Mouse (Mus musculus): ENCODE results near the gene Eln. TPM values are rescaled to one million over a fixed set of nuclear protein-coding genes. Genes with fewer than 3 reads are reported as not detected.
A peak's percentile ranks its signal among the peaks of the same experiment; 100 is the strongest.

The Eln gene
- 100 to 1,000 TPM in 1 of 2 experiments, 10 to 100 TPM in 1; 67.1 to 103 TPM for total RNA-seq (2021)

GRCm38 (mm10) chr5:134746890-134747511 is at the start of gene Eln:
Gene Eln (minus strand): TSS chr5:134747323.
- intact Hi-C loops (cut with DNase I) = loop anchor here (5.0 kb wide), 1 partner anchor 220 kb away; no protein-coding TSS in a partner anchor
- peak; percentile 64 to 67 for DNase-seq

GRCm38 (mm10) chr5:134790080-134790995 is 43.2 kb upstream of the Eln start:
- intact Hi-C loops (cut with DNase I) = no loop called here
- no peak for DNase-seq

GRCm38 (mm10) chr5:134788237-134788636 is 41.1 kb upstream of the Eln start:
- DNase-seq = peak; percentile 48 to 58
- intact Hi-C loops (cut with DNase I) = no loop called here

- intact Hi-C loops (cut with DNase I) = no loop called here
Measured at GRCm38 (mm10) chr5:134785691-134786371, 38.7 kb upstream of the Eln start.

GRCm38 (mm10) chr5:134783794-134784193 is 36.7 kb upstream of the Eln start:
- intact Hi-C loops (cut with DNase I) = no loop called here
- no peak for DNase-seq

More at GRCm38 (mm10) chr5:134785691-134786371, 38.7 kb upstream of the Eln start:
- DNase-seq = peak; percentile 21 to 34

GRCm38 (mm10) chr5:134780963-134781362 is 33.8 kb upstream of the Eln start:
- intact Hi-C loops (cut with DNase I) = no loop called here
- DNase-seq = no peak

GRCm38 (mm10) chr5:134780146-134780545 is 33.0 kb upstream of the Eln start:
- DNase-seq = no peak
- intact Hi-C loops (cut with DNase I) = no loop called here

GRCm38 (mm10) chr5:134776551-134776950 is 29.4 kb upstream of the Eln start:
- intact Hi-C loops (cut with DNase I) = no loop called here
- DNase-seq = no peak

GRCm38 (mm10) chr5:134772522-134772921 is 25.4 kb upstream of the Eln start:
- peak; percentile 33 to 54 for DNase-seq
- intact Hi-C loops (cut with DNase I) = no loop called here

GRCm38 (mm10) chr5:134771750-134772149 is 24.6 kb upstream of the Eln start:
- DNase-seq = no peak

GRCm38 (mm10) chr5:134769181-134769580 is 22.1 kb upstream of the Eln start:
- peak in 1 of 2 experiments; percentile 24 for DNase-seq
- intact Hi-C loops (cut with DNase I) = no loop called here

More at GRCm38 (mm10) chr5:134771750-134772149, 24.6 kb upstream of the Eln start:
- intact Hi-C loops (cut with DNase I) = no loop called here

- intact Hi-C loops (cut with DNase I) = no loop called here
- DNase-seq = no peak
Measured at GRCm38 (mm10) chr5:134765441-134765840, 18.3 kb upstream of the Eln start.

GRCm38 (mm10) chr5:134763326-134763725 is 16.2 kb upstream of the Eln start:
- peak; percentile 55 for DNase-seq
- intact Hi-C loops (cut with DNase I) = no loop called here

- DNase-seq = peak; percentile 73 to 74
- intact Hi-C loops (cut with DNase I) = no loop called here
Measured at GRCm38 (mm10) chr5:134761409-134762124, 14.4 kb upstream of the Eln start.

- intact Hi-C loops (cut with DNase I) = no loop called here
- DNase-seq = no peak
Measured at GRCm38 (mm10) chr5:134756031-134756430, 8.9 kb upstream of the Eln start.

GRCm38 (mm10) chr5:134754096-134754495 is 7.0 kb upstream of the Eln start:
- DNase-seq = no peak
- intact Hi-C loops (cut with DNase I) = no loop called here

- intact Hi-C loops (cut with DNase I) = no loop called here
- DNase-seq = no peak
Measured at GRCm38 (mm10) chr5:134750469-134750868, 3.3 kb upstream of the Eln start.

- intact Hi-C loops (cut with DNase I) = loop anchor here (1.0 to 5.0 kb wide), 2 partner anchors 153 to 219 kb away; no protein-coding TSS in a partner anchor
- DNase-seq = peak; percentile 73 to 79
Measured at GRCm38 (mm10) chr5:134747947-134748618, 960 bp upstream of the Eln start.

GRCm38 (mm10) chr5:134747512-134747893 is 380 bp upstream of the Eln start:
- intact Hi-C loops (cut with DNase I) = loop anchor here (5.0 kb wide), 1 partner anchor 220 kb away; no protein-coding TSS in a partner anchor
- peak; percentile 91 to 92 for DNase-seq

- no peak for DNase-seq
- intact Hi-C loops (cut with DNase I) = loop anchor here (5.0 kb wide), 1 partner anchor 221 kb away; no protein-coding TSS in a partner anchor
Measured at GRCm38 (mm10) chr5:134746201-134746600, 922 bp downstream of the Eln start.
